Mouse (Mus musculus) limb, embryonic 11.5 days (tissue): ENCODE data around the gene Ntn1. TPM values are rescaled to one million over a fixed set of nuclear protein-coding genes. Genes with fewer than 3 reads are reported as not detected.

ENCODE experiments used
- ATAC-seq: fragments of 200-750 bp; cut with Nextera tagmentation; 2 replicates; pipeline ENCODE4 v1.8.0; 2017; ENCODE audit warnings: low read depth; ENCODE audit not compliant: insufficient number of reproducible peaks, low FRiP score, low TSS enrichment
- DNase-seq: peaks from one replicate; pipeline ENCODE4 v3.0.0-alpha.2; 2015; ENCODE audit warnings: low spot score
- H3K27ac ChIP-seq: fragments of 300-500 bp; sonication (generic); replicated peaks from 2 replicates; pipeline ENCODE4 v1.5.1; 2014; ENCODE audit warnings: low read depth, mild to moderate bottlenecking, low read length
- H3K27me3 ChIP-seq: fragments of 300-500 bp; sonication (generic); 2 replicates; pipeline ENCODE4 v1.6.1; 2014; ENCODE audit warnings: mild to moderate bottlenecking, low read length, mixed read lengths; ENCODE audit not compliant: control insufficient read depth, insufficient read depth
- H3K36me3 ChIP-seq: fragments of 300-500 bp; sonication (generic); 2 replicates; pipeline ENCODE4 v1.6.1; 2014; ENCODE audit warnings: mild to moderate bottlenecking, low read length, moderate library complexity, mixed read lengths; ENCODE audit not compliant: control insufficient read depth, insufficient read depth
- H3K4me1 ChIP-seq: fragments of 300-500 bp; sonication (generic); 2 replicates; pipeline ENCODE4 v1.6.1; 2014; ENCODE audit warnings: low read length, mixed read lengths; ENCODE audit not compliant: control insufficient read depth, insufficient read depth
- H3K4me2 ChIP-seq: fragments of 300-500 bp; sonication (generic); 2 replicates; pipeline ENCODE4 v1.6.1; 2014; ENCODE audit warnings: low read depth, mild to moderate bottlenecking, moderate library complexity; ENCODE audit not compliant: severe bottlenecking
- H3K4me3 ChIP-seq: fragments of 300-500 bp; sonication (generic); 2 replicates; pipeline ENCODE4 v1.5.1; 2014; ENCODE audit warnings: low read depth, low read length
- H3K9ac ChIP-seq: fragments of 300-500 bp; sonication (generic); 2 replicates; pipeline ENCODE4 v1.6.1; 2014; ENCODE audit warnings: mild to moderate bottlenecking, low read length
- H3K9me3 ChIP-seq: fragments of 300-500 bp; sonication (generic); 2 replicates; pipeline ENCODE4 v1.6.1; 2016; ENCODE audit warnings: low read length; ENCODE audit not compliant: control insufficient read depth
- WGBS: fragments of 180-500 bp; shearing (Covaris S2); extraction: QIAGEN DNeasy Blood & Tissue Kit; methylation state at CpG from one replicate; pipeline ENCODE4 v1.1.7; 2014; 5-methylcytosine and 5-hydroxymethylcytosine counted together
- polyA plus RNA-seq: library from polyadenylated mRNA; unstranded; fragments of >200 nt; fragmentation: Nextera tagmentation; extraction: Ambion mirVana; gene quantifications from 2 replicates; pipeline ENCODE4 v1.2.1, GENCODE M21; 2014

Ntn1 gene
- polyA plus RNA-seq, 1 experiment from 2014 or later = 3.3 TPM

DNA sequence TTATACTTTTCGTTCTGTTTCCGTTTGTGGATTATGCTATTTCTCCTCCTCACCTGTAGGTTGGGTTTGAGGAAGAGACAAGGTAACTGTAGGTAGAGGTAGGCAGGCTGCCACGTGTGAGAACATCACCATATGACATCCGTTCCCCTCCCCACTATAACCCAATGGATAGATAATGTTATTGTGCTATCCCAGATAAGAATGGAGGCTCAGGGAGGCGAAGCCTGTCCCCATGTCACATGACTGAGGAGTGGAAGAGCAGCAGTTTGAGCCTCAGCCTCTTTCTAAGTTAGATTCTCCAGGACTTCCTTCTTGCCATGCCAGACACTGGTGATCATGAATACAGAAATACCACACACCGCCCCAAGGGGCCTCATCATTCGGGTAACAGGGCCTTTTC is 223.2 kb downstream of the Ntn1 start:
- peaks cover 7% of the 10 kb centered on the region; the same call in 1 of the 2 replicates for H3K4me1 ChIP-seq
- H3K27ac ChIP-seq = no peak overlapping the region
- no peak overlapping the region for H3K4me3 ChIP-seq
- ATAC-seq = no peak
- H3K36me3 ChIP-seq = no peaks in the 10 kb centered on the region
- DNase-seq = no peak
- H3K4me2 ChIP-seq = no peak overlapping the region
- H3K9ac ChIP-seq = no peak overlapping the region
- WGBS = 91% methylated on average over 7 of the region's 7 CpGs
- no peaks in the 10 kb centered on the region for H3K9me3 ChIP-seq
- no peaks in the 10 kb centered on the region for H3K27me3 ChIP-seq

DNA sequence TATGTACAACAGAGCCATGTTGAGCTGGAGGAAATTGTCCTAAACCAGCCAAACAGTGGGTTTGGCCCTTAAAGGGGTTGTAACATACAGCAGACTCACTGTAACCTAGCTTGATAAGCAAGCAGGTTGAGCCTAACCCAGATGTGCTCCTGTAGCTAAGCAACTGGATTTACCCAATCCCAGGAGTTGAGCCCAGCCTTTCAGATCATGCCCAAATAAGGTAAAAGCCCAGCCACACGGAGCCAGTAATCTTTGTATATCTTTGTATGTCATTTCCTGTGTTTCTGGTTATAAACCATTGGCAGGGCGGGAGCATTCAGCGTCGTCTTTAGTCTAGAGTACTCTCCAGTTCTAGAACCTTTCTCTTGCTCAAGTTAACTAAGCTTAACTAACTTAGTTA is 224.1 kb downstream of the Ntn1 start:
- Histone ChIP-seq H3K4me2 (no peak overlapping the region), H3K4me3 (no peak overlapping the region), H3K27ac (no peak overlapping the region), H3K36me3 (no peaks in the 10 kb centered on the region), H3K9ac (no peak overlapping the region), H3K9me3 (no peaks in the 10 kb centered on the region), H3K27me3 (no peaks in the 10 kb centered on the region), H3K4me1 (peaks cover 7% of the 10 kb centered on the region; the same call in 1 of the 2 replicates)
- no peak for DNase-seq
- ATAC-seq = peak; percentile 65; the same call in 1 of the 2 replicates
- WGBS = 60% methylated on average over 4 of the region's 4 CpGs

DNA sequence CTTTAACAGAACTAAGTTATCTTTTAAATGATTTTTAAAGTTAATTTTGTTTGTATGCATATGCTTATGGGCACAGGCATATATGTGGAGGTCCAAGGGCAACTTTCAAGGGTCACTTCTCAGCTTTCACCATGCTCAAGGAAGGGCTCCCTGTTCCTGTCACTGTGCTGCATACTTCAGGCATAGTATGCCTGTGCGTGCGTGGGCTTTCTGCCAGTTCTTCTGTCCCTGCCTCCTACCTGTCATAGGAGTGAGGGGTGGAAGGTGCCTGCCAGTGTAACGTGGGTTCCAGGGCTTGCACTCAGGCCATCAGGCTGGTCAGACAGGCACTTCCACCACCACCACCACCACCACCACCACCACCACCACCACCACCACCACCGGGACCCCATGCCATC is 228.0 kb downstream of the Ntn1 start:
- WGBS = 73% methylated on average over 4 of the region's 4 CpGs
- H3K36me3 ChIP-seq = no peaks in the 10 kb centered on the region
- ATAC-seq (no peak), DNase-seq (no peak)
- H3K27ac ChIP-seq = no peak overlapping the region
- H3K9me3 ChIP-seq = no peaks in the 10 kb centered on the region
- H3K9ac ChIP-seq = no peak overlapping the region
- H3K4me2 ChIP-seq = no peak overlapping the region
- H3K4me3 ChIP-seq = no peak overlapping the region
- no peaks in the 10 kb centered on the region for H3K27me3 ChIP-seq
- H3K4me1 ChIP-seq = peaks cover 7% of the 10 kb centered on the region; the same call in 1 of the 2 replicates

- no peak overlapping the region for H3K4me2 ChIP-seq
- 90% methylated on average over 7 of the region's 7 CpGs for WGBS
- H3K9me3 ChIP-seq = no peaks in the 10 kb centered on the region
- peaks cover 7% of the 10 kb centered on the region; the same call in 1 of the 2 replicates for H3K4me1 ChIP-seq
- no peak overlapping the region for H3K27ac ChIP-seq
- H3K27me3 ChIP-seq = no peaks in the 10 kb centered on the region
- H3K9ac ChIP-seq = no peak overlapping the region
- ATAC-seq = no peak
- H3K36me3 ChIP-seq = no peaks in the 10 kb centered on the region
- H3K4me3 ChIP-seq = no peak overlapping the region
- DNase-seq = no peak
These were observed 228.5 kb downstream of the Ntn1 start for GRCm38 (mm10) chr11:68171973-68172647.

- Histone ChIP-seq H3K9me3 (no peaks in the 10 kb centered on the region), H3K4me3 (no peak overlapping the region), H3K27ac (no peak overlapping the region), H3K36me3 (no peaks in the 10 kb centered on the region), H3K4me1 (no peaks in the 10 kb centered on the region), H3K27me3 (no peaks in the 10 kb centered on the region), H3K9ac (no peak overlapping the region), H3K4me2 (no peak overlapping the region)
- ATAC-seq (no peak), DNase-seq (no peak)
- 72% methylated on average over 4 of the region's 4 CpGs for WGBS
These were observed 232.2 kb downstream of the Ntn1 start for GRCm38 (mm10) chr11:68168427-68168826.

- no peaks in the 10 kb centered on the region for H3K27me3 ChIP-seq
- no peak overlapping the region for H3K4me2 ChIP-seq
- no peak overlapping the region for H3K9ac ChIP-seq
- no peaks in the 10 kb centered on the region for H3K9me3 ChIP-seq
- no peak overlapping the region for H3K4me3 ChIP-seq
- DNase-seq (no peak), ATAC-seq (no peak)
- H3K27ac ChIP-seq = no peak overlapping the region
- 0 out of 2 replicates have a peak, but pooled peaks cover 2% of the 10 kb centered on the region for H3K4me1 ChIP-seq
- H3K36me3 ChIP-seq = no peaks in the 10 kb centered on the region
- 86% methylated on average over 5 of the region's 5 CpGs for WGBS
These were observed 236.2 kb downstream of the Ntn1 start for GRCm38 (mm10) chr11:68164408-68164807.

DNA sequence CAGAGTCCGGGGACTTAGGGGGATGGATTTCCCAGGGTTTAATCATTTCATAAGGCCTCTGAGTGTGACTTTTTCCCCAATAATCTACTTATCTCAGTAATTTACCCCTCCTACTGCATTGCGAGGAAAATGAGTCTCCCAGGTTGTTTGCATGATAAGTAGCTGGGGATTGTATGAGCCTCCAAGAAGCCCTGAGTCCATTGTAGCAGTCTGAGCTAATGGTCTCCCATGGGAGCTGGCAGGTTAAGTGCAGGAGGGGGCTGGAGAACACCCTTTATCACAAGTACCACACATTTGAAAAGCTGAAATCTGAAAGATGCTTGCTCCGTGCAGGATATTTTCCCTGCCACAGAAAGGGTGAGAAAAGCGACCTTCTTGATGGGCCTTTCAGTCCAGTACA is 240.8 kb downstream of the Ntn1 start:
- no peak for DNase-seq
- 0 out of 2 replicates have a peak, but pooled peaks cover 2% of the 10 kb centered on the region for H3K4me1 ChIP-seq
- WGBS = 90% methylated on average over 4 of the region's 4 CpGs
- no peak overlapping the region for H3K27ac ChIP-seq
- H3K27me3 ChIP-seq = no peaks in the 10 kb centered on the region
- ATAC-seq = no peak
- no peaks in the 10 kb centered on the region for H3K36me3 ChIP-seq
- no peaks in the 10 kb centered on the region for H3K9me3 ChIP-seq
- no peak overlapping the region for H3K9ac ChIP-seq
- no peak overlapping the region for H3K4me2 ChIP-seq
- H3K4me3 ChIP-seq = no peak overlapping the region
